Mouse (Mus musculus) CH12.LX (cell line): Measurements from ENCODE around the gene Rgs5. TPM values are rescaled to one million over a fixed set of nuclear protein-coding genes. Genes with fewer than 3 reads are reported as not detected.

Source experiments
- DNase-seq: peaks from one replicate; pipeline ENCODE4 v3.0.0-alpha.2; 2013; ENCODE audit errors: extremely low read depth
- H3K27ac ChIP-seq: 2 replicates; pipeline ENCODE4 v1.5.1; 2012; ENCODE audit warnings: low read depth, mild to moderate bottlenecking, control low read depth, moderate library complexity; ENCODE audit not compliant: insufficient read depth
- H3K27me3 ChIP-seq: replicated peaks from 2 replicates; pipeline ENCODE3; 2012; ENCODE audit warnings: inconsistent platforms
- H3K36me3 ChIP-seq, 2 experiments: replicated peaks in 1 of 2; 2 replicates each; pipeline versions ENCODE3 to v1.6.1; 2012; ENCODE audit warnings: inconsistent platforms in 1 of 2, low read length in 1 of 2, mild to moderate bottlenecking in 1 of 2, mixed read lengths in 1 of 2, moderate library complexity in 1 of 2; ENCODE audit not compliant: control insufficient read depth in 1 of 2, insufficient read depth in 1 of 2
- H3K4me1 ChIP-seq, 2 experiments: 2 replicates each; pipeline ENCODE4 v1.6.1; 2012; ENCODE audit warnings: inconsistent platforms in 1 of 2, moderate library complexity in 1 of 2; ENCODE audit not compliant: insufficient read depth in 2 of 2, control insufficient read depth in 1 of 2
- H3K4me2 ChIP-seq: 2 replicates; pipeline ENCODE4 v1.6.1; 2012; ENCODE audit warnings: low read depth, mild to moderate bottlenecking, control low read depth; ENCODE audit not compliant: poor library complexity, insufficient read depth, severe bottlenecking
- H3K4me3 ChIP-seq, 3 experiments: fragments of 150-350 bp in 1 of 3; sonication (generic) in 1 of 3; replicated peaks in 1 of 3; 2 replicates each; pipeline versions ENCODE3 to v1.5.1; 2011 to 2012; ENCODE audit warnings: low read depth in 2 of 3, low read length in 2 of 3, mild to moderate bottlenecking in 2 of 3, moderate library complexity in 2 of 3, control low read depth in 1 of 3, improper control_type of control experiment in 1 of 3, inconsistent platforms in 1 of 3, mixed read lengths in 1 of 3; ENCODE audit not compliant: poor library complexity in 1 of 3
- H3K79me2 ChIP-seq: replicated peaks from 2 replicates; pipeline ENCODE4 v1.6.1; 2012; ENCODE audit warnings: mild to moderate bottlenecking, moderate library complexity; ENCODE audit not compliant: control insufficient read depth, poor library complexity, insufficient read depth, severe bottlenecking; ENCODE audit errors: extremely low read depth
- H3K9ac ChIP-seq: 2 replicates; pipeline ENCODE4 v1.6.1; 2012; ENCODE audit warnings: low read depth, mild to moderate bottlenecking, control low read depth, moderate library complexity; ENCODE audit not compliant: insufficient read depth
- H3K9me3 ChIP-seq: replicated peaks from 2 replicates; pipeline ENCODE3; 2012; ENCODE audit warnings: low read length, inconsistent platforms, mixed read lengths
- BHLHE40 ChIP-seq: IDR thresholded peaks from 2 replicates; pipeline ENCODE4 v1.6.1; 2011; ENCODE audit warnings: mild to moderate bottlenecking, low read depth, low read length, improper control_type of control experiment
- CHD2 ChIP-seq: IDR thresholded peaks from 2 replicates; pipeline ENCODE4 v1.6.1; 2011; ENCODE audit warnings: low read length, improper control_type of control experiment
- E2F4 ChIP-seq: IDR thresholded peaks from 2 replicates; pipeline ENCODE4 v1.6.1; 2011; ENCODE audit warnings: low read depth, low read length, improper control_type of control experiment; ENCODE audit not compliant: insufficient replicate concordance
- ETS1 ChIP-seq: conservative IDR thresholded peaks from 2 replicates; pipeline ENCODE4 v1.6.1; 2012; ENCODE audit warnings: low read depth, mild to moderate bottlenecking, inconsistent platforms, low read length, improper control_type of control experiment, moderate library complexity
- GABPA ChIP-seq: IDR thresholded peaks from 2 replicates; pipeline ENCODE4 v1.6.1; 2012; ENCODE audit warnings: low read depth, low read length, improper control_type of control experiment, inconsistent platforms; ENCODE audit not compliant: insufficient replicate concordance
- HCFC1 ChIP-seq: IDR thresholded peaks from 2 replicates; pipeline ENCODE4 v1.6.1; 2012; ENCODE audit warnings: low read depth, mild to moderate bottlenecking, inconsistent platforms, low read length, improper control_type of control experiment
- IRF4 ChIP-seq: IDR thresholded peaks from 2 replicates; pipeline ENCODE4 v1.6.1; 2014; ENCODE audit warnings: low read depth, mild to moderate bottlenecking, inconsistent platforms, low read length, improper control_type of control experiment
- JUN ChIP-seq: IDR thresholded peaks from 2 replicates; pipeline ENCODE4 v1.6.1; 2011; ENCODE audit warnings: low read depth, mild to moderate bottlenecking, low read length, improper control_type of control experiment, moderate library complexity; ENCODE audit not compliant: insufficient read depth
- JUND ChIP-seq: conservative IDR thresholded peaks from 2 replicates; pipeline ENCODE4 v1.6.1; 2011; ENCODE audit warnings: low read depth, low read length, improper control_type of control experiment
- KAT2A ChIP-seq: IDR thresholded peaks from 2 replicates; pipeline ENCODE4 v1.6.1; 2012; ENCODE audit warnings: low read length, improper control_type of control experiment, inconsistent platforms; ENCODE audit not compliant: insufficient replicate concordance
- MAFK ChIP-seq: IDR thresholded peaks from 2 replicates; pipeline ENCODE4 v1.6.1; 2011; ENCODE audit warnings: low read length, improper control_type of control experiment; ENCODE audit not compliant: insufficient replicate concordance
- MAZ ChIP-seq: IDR thresholded peaks from 2 replicates; pipeline ENCODE4 v1.6.1; 2012; ENCODE audit warnings: low read depth, mild to moderate bottlenecking, inconsistent platforms, low read length, improper control_type of control experiment, moderate library complexity
- MYC ChIP-seq: IDR thresholded peaks from 2 replicates; pipeline ENCODE4 v1.6.1; 2011; ENCODE audit warnings: low read depth, mild to moderate bottlenecking, improper control_type of control experiment, low read length
- NRF1 ChIP-seq: IDR thresholded peaks from 2 replicates; pipeline ENCODE4 v1.6.1; 2014; ENCODE audit warnings: low read depth, mild to moderate bottlenecking, inconsistent platforms, low read length, improper control_type of control experiment, moderate library complexity
- POLR2A ChIP-seq: IDR thresholded peaks from 2 replicates; pipeline ENCODE4 v1.6.1; 2011; ENCODE audit warnings: low read depth, mild to moderate bottlenecking, improper control_type of control experiment, low read length
- SIN3A ChIP-seq: IDR thresholded peaks from 2 replicates; pipeline ENCODE4 v1.6.1; 2012; ENCODE audit warnings: low read length, improper control_type of control experiment, inconsistent platforms
- SMC3 ChIP-seq: IDR thresholded peaks from 2 replicates; pipeline ENCODE4 v1.6.1; 2011; ENCODE audit warnings: low read depth, low read length, improper control_type of control experiment
- ZC3H11A ChIP-seq: IDR thresholded peaks from 2 replicates; pipeline ENCODE4 v1.6.1; 2012; ENCODE audit warnings: low read depth, mild to moderate bottlenecking, inconsistent platforms, low read length, improper control_type of control experiment
- ZKSCAN1 ChIP-seq: IDR thresholded peaks from 2 replicates; pipeline ENCODE4 v1.6.1; 2012; ENCODE audit warnings: low read depth, inconsistent platforms, low read length, improper control_type of control experiment, borderline replicate concordance
- ZNF384 ChIP-seq: IDR thresholded peaks from 2 replicates; pipeline ENCODE4 v1.6.1; 2012; ENCODE audit warnings: low read depth, low read length, improper control_type of control experiment, inconsistent platforms
- dilution Hi-C: fragments of 300-500 bp; cut with MboI; formaldehyde crosslinking; loops from 2 replicates; pipeline ENCODE4 v1.14.3; 2020; ENCODE audit warnings: low sequenced_read_pairs; ENCODE audit not compliant: extremely low pct_unique_long_range_greater_than_20kb, extremely low pct_ligation_motif_present
- in situ Hi-C: fragments of 300-500 bp; cut with MboI; formaldehyde crosslinking; loops from 3 replicates; pipeline ENCODE4 v1.14.3; 2019; ENCODE audit warnings: low sequenced_read_pairs, low pct_ligation_motif_present, low pct_unique_long_range_greater_than_20kb, mixed read lengths
- polyA plus RNA-seq: library from polyadenylated mRNA; unstranded; fragments of >175 nt; gene quantifications from 2 replicates; pipeline ENCODE4 v1.2.1, GENCODE M21; 2012; ENCODE audit warnings: low read depth; ENCODE audit not compliant: insufficient read length
- total RNA-seq, 2 experiments: library from RNA; depleted of rRNA; stranded (reverse); fragments of 300-350 nt in 1 of 2; fragments of >200 nt in 1 of 2; gene quantifications; 2 replicates each; pipeline ENCODE4 v1.2.3; 2012 to 2014

Rgs5 gene
- total and polyA plus RNA-seq, 3 experiments = not detected

- Histone ChIP-seq H3K27me3 (peaks cover 15% of the 10 kb centered on the region), H3K36me3 (no peaks in the 10 kb centered on the region), H3K9me3 (no peaks in the 10 kb centered on the region), H3K27ac (no peak overlapping the region), H3K9ac (no peak overlapping the region), H3K79me2 (no peaks in the 10 kb centered on the region), H3K4me3 (no peak overlapping the region), H3K4me1 (no peaks in the 10 kb centered on the region), H3K4me2 (no peak overlapping the region)
- TF ChIP-seq JUN (no peak), NRF1 (no peak), KAT2A (no peak), ETS1 (no peak), SIN3A (no peak), E2F4 (no peak), ZKSCAN1 (no peak), IRF4 (no peak), POLR2A (no peak), MAZ (no peak), CHD2 (no peak), ZC3H11A (no peak)
- dilution Hi-C loops = no loop called here
- in situ Hi-C loops = loop anchor here (10.0 kb wide), 1 partner anchor 248 kb away; the partner anchor contains the start of gene Ccdc190
- no peak for DNase-seq
Measured at GRCm38 (mm10) chr1:169676751-169677150, 21.4 kb downstream of the Rgs5 start.

GRCm38 (mm10) chr1:169680455-169681208, 25.3 kb downstream of the Rgs5 start:
- H3K9me3 ChIP-seq = no peaks in the 10 kb centered on the region
- peaks cover 14% of the 10 kb centered on the region for H3K27me3 ChIP-seq
- no peaks in the 10 kb centered on the region for H3K4me1 ChIP-seq
- H3K79me2 ChIP-seq = no peaks in the 10 kb centered on the region
- H3K27ac ChIP-seq = no peak overlapping the region
- H3K36me3 ChIP-seq = no peaks in the 10 kb centered on the region
- dilution Hi-C loops (no loop called here), in situ Hi-C loops (no loop called here)
- TF ChIP-seq ZNF384 = no peak
- no peak for TF ChIP-seq MAFK
- no peak for TF ChIP-seq SIN3A
- TF ChIP-seq NRF1 = no peak
- TF ChIP-seq GABPA = no peak
- no peak for TF ChIP-seq IRF4
- no peak for TF ChIP-seq HCFC1
- TF ChIP-seq SMC3 = no peak
- TF ChIP-seq MYC = no peak
- TF ChIP-seq BHLHE40 = no peak
- TF ChIP-seq KAT2A = no peak
- no peak for TF ChIP-seq JUND
- no peak for TF ChIP-seq MAZ
- no peak overlapping the region for H3K4me3 ChIP-seq
- H3K4me2 ChIP-seq = no peak overlapping the region
- DNase-seq = no peak
- no peak overlapping the region for H3K9ac ChIP-seq
